Mouse (Mus musculus) lung, postnatal 4 days (tissue): ENCODE results near the gene Wfs1.
A peak's percentile ranks its signal among the peaks of the same experiment; 100 is the strongest.
"Not testable (repeated sequence)": the region's sequence is repeated elsewhere in the genome, so short reads cannot be mapped to it uniquely, and the experiment has no call there.

Experiments used
- DNase-seq, 2 experiments: peaks; one replicate each; pipeline ENCODE4 v3.0.0; 2021

The Wfs1 gene

DNA sequence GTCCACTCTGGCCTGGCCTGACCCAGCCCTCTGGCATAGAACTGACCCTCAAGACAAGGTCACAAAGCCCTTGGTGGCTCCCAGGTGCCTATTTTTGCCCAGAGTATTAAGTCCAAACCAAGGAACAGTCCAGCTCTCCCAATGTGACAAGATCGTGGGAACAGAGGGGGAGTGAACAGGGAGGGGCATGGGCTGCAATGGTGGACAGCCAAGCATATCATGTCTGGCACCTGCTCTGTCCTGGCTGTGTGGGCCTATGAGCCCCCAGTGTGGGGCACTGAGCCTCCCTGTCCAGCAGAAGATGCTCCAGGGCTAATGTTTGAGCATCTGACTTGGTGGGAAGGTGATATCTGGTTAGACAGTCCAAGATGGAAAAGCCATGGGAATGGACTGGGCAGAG lies 2.4 kb downstream of the Wfs1 start:
- DNase-seq: no peak

DNA sequence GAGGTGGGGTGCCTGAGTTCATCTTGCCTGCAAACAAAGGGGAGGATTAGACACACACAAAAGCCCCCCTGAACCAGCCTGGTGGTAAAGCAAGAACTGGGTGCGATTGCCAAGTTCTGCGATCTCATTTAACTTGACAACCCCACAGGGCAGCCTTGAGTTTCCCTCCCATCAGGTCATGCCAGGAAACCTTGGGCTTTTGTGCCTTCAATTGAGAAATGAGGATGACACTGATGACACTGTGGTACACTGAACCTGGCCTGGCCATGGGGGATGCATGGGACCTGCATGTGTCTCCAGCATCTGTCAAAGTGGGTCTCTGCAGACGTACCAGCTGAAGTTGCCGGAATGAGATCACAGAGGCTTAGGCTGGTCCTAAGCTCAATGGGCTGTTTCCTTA lies 6.7 kb downstream of the Wfs1 start:
- DNase-seq: no peak

GRCm38 (mm10) chr5:36979631-36980030 lies 9.4 kb downstream of the Wfs1 start:
- DNase-seq: no peak

DNA sequence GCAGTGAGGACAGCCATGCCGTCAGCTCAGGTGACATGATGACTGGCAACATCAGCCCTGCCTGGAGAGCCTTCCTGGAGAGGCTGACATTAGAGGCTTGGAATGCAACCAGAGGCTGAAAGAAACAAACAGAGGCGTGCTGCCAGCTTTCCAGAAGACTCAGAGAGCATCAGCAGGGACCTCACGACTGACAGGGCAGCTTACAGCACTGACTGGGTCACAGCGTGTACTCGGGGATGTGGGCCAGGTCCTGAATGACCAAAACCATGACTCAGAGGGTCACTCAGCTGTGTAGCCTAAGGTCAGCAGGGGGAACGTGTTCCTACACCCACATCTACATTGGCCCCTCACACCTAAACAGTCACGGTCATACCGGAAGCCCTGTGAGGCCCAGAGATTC lies 10.0 kb downstream of the Wfs1 start:
- DNase-seq: peak in 1 of 2 experiments; percentile 11

DNA sequence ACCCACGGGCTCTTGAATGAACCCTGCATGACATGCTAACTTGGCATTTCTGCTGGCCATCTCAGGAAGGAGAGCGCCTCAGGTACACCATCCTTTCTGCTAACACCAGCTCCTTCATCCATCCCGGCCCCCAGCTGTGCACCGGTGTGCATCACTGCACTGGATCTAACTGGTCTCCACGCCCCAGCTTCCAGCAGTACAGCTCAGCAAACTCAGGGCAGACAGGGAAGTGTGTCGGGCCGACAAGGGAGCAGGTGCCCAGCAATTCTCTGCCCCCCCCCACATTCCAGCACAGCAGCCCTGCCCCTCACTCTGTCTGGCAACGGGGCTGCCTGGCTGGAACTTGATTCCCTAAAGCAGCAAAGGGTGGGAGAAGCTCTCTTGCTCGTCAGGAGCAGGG lies 11.2 kb downstream of the Wfs1 start:
- no peak for DNase-seq

GRCm38 (mm10) chr5:36975336-36975735 lies 13.7 kb downstream of the Wfs1 start:
- DNase-seq: no peak

DNA sequence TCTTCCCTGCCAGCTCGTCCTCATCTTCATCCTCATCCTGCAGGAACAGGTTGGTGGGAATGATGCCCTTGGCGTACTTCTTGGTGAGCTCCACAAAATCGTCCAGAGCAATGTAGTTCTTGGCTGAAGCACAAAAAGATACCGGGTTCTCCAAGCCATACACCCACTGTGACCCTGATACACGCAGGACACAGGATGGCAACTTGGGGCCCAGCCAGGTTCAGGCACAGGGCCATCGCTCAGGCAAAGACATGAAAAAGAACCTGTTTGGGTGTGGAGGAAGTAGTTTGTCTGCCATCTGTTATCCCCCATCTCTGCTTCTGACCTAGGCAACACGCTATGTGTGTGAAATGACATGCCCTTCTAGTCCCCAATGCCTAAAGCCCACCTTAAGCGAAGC lies 17.4 kb downstream of the Wfs1 start:
- DNase-seq: no peak

- no peak for DNase-seq
These were observed 28.5 kb downstream of the Wfs1 start for GRCm38 (mm10) chr5:36960501-36960900.

- peak in 1 of 2 experiments; percentile 71 for DNase-seq
These were observed 30.2 kb downstream of the Wfs1 start for GRCm38 (mm10) chr5:36958837-36959236.

DNA sequence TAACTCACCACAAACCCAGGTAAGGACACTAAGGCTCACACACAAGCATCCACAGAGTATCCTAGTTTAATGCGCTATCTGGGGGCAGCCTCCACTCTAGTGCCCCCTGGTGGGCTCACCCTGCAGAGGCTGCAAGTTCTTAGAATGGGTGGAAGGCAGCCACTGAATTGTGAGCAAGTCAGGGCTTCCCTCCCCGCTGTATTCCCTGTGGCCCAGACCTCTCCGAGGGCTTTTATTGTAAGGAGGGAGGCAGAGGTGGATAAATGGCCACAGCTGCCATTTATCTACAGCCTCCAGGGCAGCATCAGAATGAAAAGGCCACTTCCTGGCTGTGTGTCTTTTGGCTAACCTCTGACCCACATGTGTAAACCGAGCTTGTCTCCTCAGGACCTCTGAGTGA lies 33.6 kb downstream of the Wfs1 start:
- DNase-seq: peak in 1 of 2 experiments; percentile 22

- no peak for DNase-seq
These were observed 36.7 kb downstream of the Wfs1 start for GRCm38 (mm10) chr5:36952311-36952710.

DNA sequence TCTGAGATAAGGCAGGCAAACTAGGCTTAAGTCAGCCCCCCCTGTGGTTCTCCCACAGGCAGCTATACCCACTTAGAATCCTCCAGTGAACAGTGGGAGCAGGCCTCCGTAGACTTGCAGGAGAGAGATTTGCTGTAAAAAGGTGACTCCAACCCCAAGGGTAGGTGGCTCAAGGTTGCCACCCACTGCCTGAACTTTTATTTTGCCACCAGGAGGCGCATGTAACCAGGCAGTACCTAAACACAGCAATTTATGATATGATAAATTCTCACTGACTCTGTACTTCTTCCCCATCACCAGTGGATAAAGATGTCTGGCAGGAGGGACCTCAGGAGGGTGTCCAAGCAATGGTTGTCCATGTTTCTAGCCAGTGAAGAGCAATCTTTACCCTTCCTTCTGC lies 38.1 kb downstream of the Wfs1 start:
- DNase-seq: no peak

- peak; percentile 52 to 73 for DNase-seq
These were observed 40.2 kb downstream of the Wfs1 start for GRCm38 (mm10) chr5:36948831-36949230.

DNA sequence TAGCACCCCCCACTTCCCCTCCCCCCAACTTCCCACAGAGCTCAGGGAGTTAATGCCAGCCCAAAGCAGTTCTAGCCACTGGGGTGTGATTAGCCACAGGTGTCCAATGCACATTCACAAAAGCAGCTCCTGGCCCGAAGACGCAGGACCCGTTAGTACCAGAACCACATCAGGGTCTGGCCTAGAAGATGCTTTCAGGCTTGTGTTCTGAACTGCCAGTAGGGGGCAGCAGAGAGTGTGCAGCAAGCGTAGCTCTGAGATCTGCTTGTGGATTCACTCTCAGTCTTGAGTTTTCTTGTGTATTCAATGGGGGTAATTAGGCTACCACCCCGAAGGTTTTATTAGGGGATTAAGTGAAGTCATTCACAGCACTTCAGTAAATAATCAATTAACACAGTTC lies 42.6 kb downstream of the Wfs1 start:
- DNase-seq: peak in 1 of 2 experiments; percentile 51

DNA sequence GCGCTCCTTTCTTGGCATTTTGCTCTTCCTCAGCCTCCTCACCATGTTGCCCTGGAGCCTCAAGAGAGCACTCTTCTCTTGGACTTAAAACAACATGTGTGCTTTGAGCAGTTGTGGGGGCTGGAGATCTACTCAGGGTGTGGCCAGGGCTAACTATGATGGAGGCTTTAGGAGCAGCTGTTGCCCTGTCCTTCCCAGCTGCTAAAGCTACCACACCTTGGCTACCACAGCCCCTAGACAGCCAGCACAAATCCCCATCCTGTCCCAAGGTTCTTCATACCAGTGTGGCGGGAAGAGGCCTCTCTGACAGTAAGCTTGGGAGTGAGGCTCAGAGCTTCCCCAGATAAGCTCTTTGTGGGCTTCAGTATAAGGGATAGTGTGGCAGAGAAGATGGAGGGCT lies 43.3 kb downstream of the Wfs1 start:
- no peak for DNase-seq

GRCm38 (mm10) chr5:36945102-36945701 lies 43.8 kb downstream of the Wfs1 start:
- DNase-seq: no peak

DNA sequence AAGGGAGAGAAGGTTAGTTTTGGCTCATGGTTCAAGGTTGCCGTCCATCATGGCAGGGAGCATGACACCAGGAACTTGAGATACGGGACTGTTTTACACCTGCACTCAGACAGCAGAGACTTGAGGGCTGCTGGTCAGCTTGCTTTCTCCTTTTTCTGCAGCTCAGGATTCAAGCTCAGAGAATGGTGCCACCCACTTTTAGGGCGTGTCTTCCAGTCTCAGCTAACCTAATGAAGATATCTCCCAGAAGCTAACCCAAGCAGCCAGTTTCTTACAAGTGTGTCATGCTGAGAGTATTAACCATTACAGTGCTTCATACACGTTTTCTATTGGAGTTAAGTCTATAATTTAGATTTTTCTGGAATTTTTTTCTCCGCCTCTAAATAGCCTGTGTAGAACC lies 44.5 kb downstream of the Wfs1 start:
- no peak for DNase-seq

- DNase-seq: no peak
These were observed 46.6 kb downstream of the Wfs1 start for GRCm38 (mm10) chr5:36942446-36942845.

- not testable (repeated sequence) for DNase-seq
These were observed 50.0 kb downstream of the Wfs1 start for GRCm38 (mm10) chr5:36938991-36939390.

DNA sequence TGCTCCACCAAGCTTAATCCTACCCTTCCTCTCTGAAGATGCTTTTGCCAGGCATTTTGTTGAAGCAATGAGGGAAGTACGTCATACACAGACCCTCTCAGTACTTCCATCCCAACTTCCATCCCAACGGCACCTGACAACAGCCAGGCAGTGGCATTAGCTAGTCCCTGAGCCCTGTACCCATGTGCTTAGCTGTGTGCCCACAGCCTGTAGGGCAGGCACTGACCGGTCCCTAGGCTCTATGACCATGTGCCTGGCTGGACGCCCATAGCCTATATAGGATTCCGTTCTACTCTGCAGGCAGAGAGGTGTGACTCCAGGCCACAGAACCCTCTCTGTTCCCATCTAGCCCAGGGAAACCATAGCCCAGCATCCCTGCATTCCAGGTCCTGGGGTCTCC lies 51.0 kb downstream of the Wfs1 start:
- no peak for DNase-seq

GRCm38 (mm10) chr5:36936548-36936947 lies 52.5 kb downstream of the Wfs1 start:
- no peak for DNase-seq

- DNase-seq: no peak
These were observed 53.2 kb downstream of the Wfs1 start for GRCm38 (mm10) chr5:36935486-36936473.

GRCm38 (mm10) chr5:36933383-36933782 lies 55.6 kb downstream of the Wfs1 start:
- DNase-seq: no peak

GRCm38 (mm10) chr5:36929376-36929775 lies 59.6 kb downstream of the Wfs1 start:
- DNase-seq: no peak
